In genomic region chr4:41740380-41741157, GRCm38 (mm10) we compare ENCODE assay signal across 9 mouse cellular contexts. TPM values are rescaled to one million over a fixed set of nuclear protein-coding genes. Genes with fewer than 3 reads are reported as not detected.
A peak's percentile ranks its signal among the peaks of the same experiment; 100 is the strongest.
DNase-seq lines count a peak whose midpoint lies in the region; TF ChIP-seq lines count a peak whose summit lies in the region.
"Had no signal": no experiment of that assay in that cellular context is flagged by ENCODE, and none has a peak within 500 bp of the region (broad histone marks: within the 10 kb centered on the region; RNA-seq: fewer than 3 reads in every experiment).

No protein-coding gene starts in this region.

- no peak for TF ChIP-seq POLR2A in spleen, adult 2 months (IDR thresholded peaks at IDR 0.05; ENCODE audit: low read depth, low read length)

- WGBS in spleen, adult 2 months = under 1% methylated on average over 48 of the region's 48 CpGs

- peaks cover 4% of the 10 kb centered on the region; the same call in 1 of the 2 replicates for H3K36me3 ChIP-seq in spleen, adult 2 months (ENCODE audit: control insufficient read depth, insufficient read depth, low read length)

- H3K4me3 ChIP-seq in spleen, adult 2 months (ENCODE audit: extremely low read depth, insufficient read depth, insufficient read length) = peak overlapping the region; percentile 72

- H3K27me3 ChIP-seq in spleen, adult 2 months (ENCODE audit: control insufficient read depth, insufficient read depth, low read length) = no peaks in the 10 kb centered on the region

- peak overlapping the region; percentile 83 for H3K27ac ChIP-seq in spleen, adult 2 months (ENCODE audit: insufficient read depth, low read length)

- no peak for TF ChIP-seq CTCF in spleen, adult 2 months (IDR thresholded peaks at IDR 0.05; ENCODE audit: extremely low read depth, insufficient read depth, insufficient read length, insufficient replicate concordance)

- peaks cover 7% of the 10 kb centered on the region; the same call in 1 of the 2 replicates for H3K4me1 ChIP-seq in spleen, adult 2 months (ENCODE audit: control insufficient read depth, insufficient read depth, insufficient read length)

- peak; percentile 32 to 36 for DNase-seq in spleen, adult 2 months (ENCODE audit: low read depth in 1 of 2, low spot score in 2 of 2)
- no peak for DNase-seq in spleen, postnatal 14 days (ENCODE audit: low spot score in 2 of 2)
- peak; percentile 77 for DNase-seq in cerebellum, adult 9-11 months
- peak; percentile 58 to 64 for DNase-seq in frontal cortex, postnatal 14 days (ENCODE audit: low spot score in 2 of 2)
- peak; percentile 65 to 75 for DNase-seq in layer of hippocampus, adult 8-10 months (ENCODE audit: low spot score in 2 of 2)
- peak; percentile 69 for DNase-seq in lung, postnatal 10 days
- peak; percentile 80 for DNase-seq in right cerebral cortex, postnatal 25 days
- DNase-seq in adrenal gland, adult (ENCODE audit: inconsistent age in 2 of 2, low spot score in 1 of 2) = no peak

RNA-seq across cellular contexts. Expression of gene Arid3c, which starts 9.6 kb away (rescaled TPM):
- polyA plus RNA-seq in spleen, adult 2 months (2012; rRNA removed) = not detected in 2 replicates
- not detected for total RNA-seq in layer of hippocampus, adult 8-10 months (2022)
- polyA plus RNA-seq: gonadal fat pad, adult 2 months had no signal

RNA-seq across cellular contexts. Expression of gene Galt, which starts 14.5 kb away (rescaled TPM):
- polyA plus RNA-seq in spleen, adult 2 months (2012; rRNA removed) = 67.1 and 91.0 TPM in 2 replicates
- 10 to 100 TPM; 52.0 to 67.1 (median 53.6) TPM for total RNA-seq in layer of hippocampus, adult 8-10 months (2022)

RNA-seq across cellular contexts. Expression of gene Sigmar1, which starts 15.4 kb away (rescaled TPM):
- 48.3 and 51.1 TPM in 2 replicates for polyA plus RNA-seq in spleen, adult 2 months (2012; rRNA removed)
- 10 to 100 TPM; 37.7 to 46.8 (median 40.6) TPM for total RNA-seq in layer of hippocampus, adult 8-10 months (2022)

RNA-seq across cellular contexts. Expression of gene Dctn3, which starts 17.6 kb away (rescaled TPM):
- 25.4 and 25.5 TPM in 2 replicates for polyA plus RNA-seq in spleen, adult 2 months (2012; rRNA removed)
- 100 to 1,000 TPM; 141 to 156 (median 152) TPM for total RNA-seq in layer of hippocampus, adult 8-10 months (2022)

RNA-seq across cellular contexts. Expression of gene Rpp25l, which starts 27.2 kb away (rescaled TPM):
- polyA plus RNA-seq in spleen, adult 2 months (2012; rRNA removed) = 32.8 and 46.9 TPM in 2 replicates
- 10 to 100 TPM; 25.7 to 31.7 (median 30.2) TPM for total RNA-seq in layer of hippocampus, adult 8-10 months (2022)

Comparison
In these comparisons a context has a peak if more than half of its experiments do, and no peak if none do; other contexts are left out.
1. DNase-seq: peak in spleen, adult 2 months (2 of 2), cerebellum, adult 9-11 months (single experiment), frontal cortex, postnatal 14 days (2 of 2), layer of hippocampus, adult 8-10 months (2 of 2), lung, postnatal 10 days (single experiment) and right cerebral cortex, postnatal 25 days (single experiment); none in spleen, postnatal 14 days (0 of 2) and adrenal gland, adult (0 of 2).